Mouse (Mus musculus): Measurements from ENCODE around the gene Crtam. TPM values are rescaled to one million over a fixed set of nuclear protein-coding genes. Genes with fewer than 3 reads are reported as not detected.

Crtam gene
- not detected in 2 replicates for polyA plus RNA-seq (2021; fragmentation: Nextera tagmentation)
- long read RNA-seq, experiment 1 = 0 reads
- long read RNA-seq, experiment 2, full-length matches to known transcripts = 1 of 3 reads
- long read RNA-seq, experiment 2, partial matches to known transcripts = 0 of 3 reads
- long read RNA-seq, experiment 2, other reads (novel, unspliced or antisense) = 2 of 3 reads

GRCm38 (mm10) chr9:41004415-41004814, at the start of gene Crtam:
Gene Crtam, minus strand, starts transcription at chr9:41004628.

DNA sequence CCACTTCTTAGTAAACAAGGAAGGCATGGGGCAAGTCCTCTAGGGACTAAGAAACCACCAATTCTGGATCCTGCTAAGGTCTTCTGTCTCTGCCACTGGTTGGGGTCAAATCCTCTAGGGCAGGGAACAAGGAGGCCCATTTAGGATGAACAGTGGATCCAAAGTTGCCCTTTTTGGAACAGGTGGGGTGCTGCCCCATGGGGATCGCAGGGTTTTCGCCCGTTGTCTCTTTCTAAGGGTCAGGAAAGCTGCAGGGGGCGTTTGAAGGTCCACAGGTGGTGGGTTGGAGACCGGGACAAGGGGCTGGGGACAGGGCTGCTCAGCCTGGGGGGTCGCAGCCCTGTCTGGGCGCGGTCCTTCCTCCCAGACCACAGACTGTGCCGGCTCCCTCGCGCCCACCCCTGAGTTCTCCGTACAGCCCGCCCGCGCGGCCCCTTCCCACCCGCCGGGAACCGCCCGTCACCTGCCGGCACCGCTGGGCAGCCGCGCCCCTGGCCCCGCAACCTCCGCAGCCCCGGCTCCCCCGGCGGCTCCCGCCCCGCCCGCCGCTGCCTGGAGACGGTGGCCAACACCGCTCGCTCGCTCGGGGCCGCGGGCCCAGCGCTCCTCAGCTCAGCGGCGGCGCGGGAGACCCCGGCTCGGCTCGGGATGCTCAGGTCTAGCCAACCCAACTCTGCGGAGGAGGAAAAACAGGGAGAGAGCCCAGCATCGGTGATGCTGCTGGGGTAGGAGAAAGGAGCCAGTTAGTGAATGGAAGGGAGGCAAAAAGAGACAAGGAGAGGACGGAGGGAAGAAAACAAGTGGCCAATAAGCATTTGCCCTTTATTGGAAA, 40.6 kb downstream of the Crtam start, which contains the start of gene Jhy:
Gene Jhy, minus strand, starts transcription at position 533 of the 832 bp plus-strand sequence.

Other genes starting within 250 kb of the Crtam start
- 3,948 and 4,144 TPM in 2 replicates for gene Hspa8, start 203.6 kb downstream of the Crtam start, polyA plus RNA-seq (2021; fragmentation: Nextera tagmentation)
- gene Bsx, start 130.5 kb downstream of the Crtam start, polyA plus RNA-seq (2021; fragmentation: Nextera tagmentation) = 0.06 and 0.09 TPM in 2 replicates
- 0.35 and 0.36 TPM in 2 replicates for gene Jhy, start 40.5 kb downstream of the Crtam start, polyA plus RNA-seq (2021; fragmentation: Nextera tagmentation)
- gene Ubash3b, start 157.1 kb upstream of the Crtam start, polyA plus RNA-seq (2021; fragmentation: Nextera tagmentation) = 8.0 and 9.4 TPM in 2 replicates